Comparison of ENCODE assay signal across 28 mouse cellular contexts in the genomic region with DNA sequence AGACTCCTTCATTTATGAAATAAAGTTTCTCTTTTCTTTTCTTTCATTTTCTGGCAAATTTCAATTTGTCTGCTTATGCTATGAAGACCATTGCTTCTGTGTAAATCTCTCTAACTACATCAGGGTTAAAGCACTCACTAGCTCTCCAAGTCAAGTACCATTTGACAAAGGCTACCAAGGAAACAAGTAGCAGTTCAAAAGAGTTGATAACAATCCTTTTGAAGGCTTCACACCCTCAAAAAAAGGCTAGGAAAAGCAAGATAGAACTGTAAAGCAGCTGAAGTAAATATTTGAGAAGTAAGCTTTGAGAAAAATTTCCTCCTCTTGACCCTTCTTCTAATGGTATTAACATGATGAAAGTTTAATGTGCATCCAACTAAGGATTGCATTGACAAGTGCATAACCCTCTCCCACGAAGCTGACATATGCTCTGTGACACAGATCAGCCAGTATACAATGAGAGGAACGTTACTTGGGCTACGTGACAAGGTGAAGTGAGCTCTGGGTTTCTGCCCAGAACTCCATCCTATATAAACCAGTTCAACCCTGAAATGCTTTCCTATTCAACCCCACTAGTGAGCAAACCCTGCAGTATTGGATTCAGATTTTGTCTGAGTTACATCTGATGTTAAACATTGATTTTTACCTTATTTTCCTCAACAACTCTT.
DNase-seq lines count a peak whose midpoint lies in the region; ATAC-seq and TF ChIP-seq lines count a peak whose summit lies in the region.
"Had no signal": no experiment of that assay in that cellular context is flagged by ENCODE, and none has a peak within 500 bp of the region (broad histone marks: within the 10 kb centered on the region; RNA-seq: fewer than 3 reads in every experiment).

No protein-coding gene starts in this region.

- DNase-seq in lung, postnatal 0 days (ENCODE audit: low spot score): peak; percentile 48
- DNase-seq in lung, postnatal 10 days: no peak
- DNase-seq in lung, postnatal 36 days: peak; percentile 28
- DNase-seq: adrenal gland, postnatal 36 days; B cell, adult 2 months; cerebellum, adult 8-10 months; gastrocnemius, postnatal 14 days; heart, adult 11 months; kidney, adult 18-20 months; kidney, postnatal 14 days; layer of hippocampus, adult 9-11 months; liver, embryonic 13.5 days; right cerebral cortex, postnatal 25 days; thymus, postnatal 4 days had no signal

- 60% methylated on average over 3 of the region's 3 CpGs for WGBS in kidney, embryonic 14.5 days
- WGBS in kidney, embryonic 16.5 days: 44% methylated on average over 3 of the region's 3 CpGs
- 27% methylated on average over 3 of the region's 3 CpGs for WGBS in lung, postnatal 0 days
- WGBS in stomach, embryonic 16.5 days: 24% methylated on average over 3 of the region's 3 CpGs

- H3K36me3 ChIP-seq in kidney, embryonic 14.5 days (ENCODE audit: control insufficient read depth, insufficient read depth, low read length): no peaks in the 10 kb centered on the region
- H3K36me3 ChIP-seq in kidney, embryonic 16.5 days (ENCODE audit: insufficient read depth, low read length): no peaks in the 10 kb centered on the region
- no peaks in the 10 kb centered on the region for H3K36me3 ChIP-seq in lung, postnatal 0 days (ENCODE audit: insufficient read depth, low read length)
- H3K36me3 ChIP-seq in stomach, embryonic 16.5 days (ENCODE audit: control insufficient read depth, insufficient read depth, low read length): no peaks in the 10 kb centered on the region
- H3K36me3 ChIP-seq: embryonic facial prominence, embryonic 10.5 days; embryonic facial prominence, embryonic 15.5 days; heart, embryonic 10.5 days; heart, embryonic 15.5 days; limb, embryonic 10.5 days; limb, embryonic 15.5 days; liver, embryonic 13.5 days; midbrain, embryonic 13.5 days; neural tube, embryonic 15.5 days had no signal

- no peaks in the 10 kb centered on the region for H3K9me3 ChIP-seq in kidney, embryonic 14.5 days (ENCODE audit: control insufficient read depth, low read length)
- no peaks in the 10 kb centered on the region for H3K9me3 ChIP-seq in kidney, embryonic 16.5 days (ENCODE audit: low read length)
- no peaks in the 10 kb centered on the region for H3K9me3 ChIP-seq in lung, postnatal 0 days (ENCODE audit: low read length)
- no peaks in the 10 kb centered on the region for H3K9me3 ChIP-seq in stomach, embryonic 16.5 days (replicated peaks; ENCODE audit: control insufficient read depth, low read length)
- H3K9me3 ChIP-seq: embryonic facial prominence, embryonic 10.5 days; embryonic facial prominence, embryonic 15.5 days; forebrain, embryonic 13.5 days; heart, embryonic 10.5 days; heart, embryonic 15.5 days; limb, embryonic 10.5 days; limb, embryonic 15.5 days; liver, embryonic 13.5 days; midbrain, embryonic 13.5 days; neural tube, embryonic 15.5 days had no signal

- no peak overlapping the region for H3K4me2 ChIP-seq in kidney, embryonic 14.5 days (replicated peaks; ENCODE audit: low read depth, low read length)
- H3K4me2 ChIP-seq in kidney, embryonic 16.5 days (replicated peaks; ENCODE audit: low read depth, low read length): no peak overlapping the region
- no peak overlapping the region for H3K4me2 ChIP-seq in lung, postnatal 0 days (replicated peaks; ENCODE audit: low read depth, low read length)
- no peak overlapping the region for H3K4me2 ChIP-seq in stomach, embryonic 16.5 days (ENCODE audit: low read depth, low read length)
- H3K4me2 ChIP-seq: embryonic facial prominence, embryonic 15.5 days; forebrain, embryonic 13.5 days; heart, embryonic 15.5 days; limb, embryonic 15.5 days; liver, embryonic 13.5 days; midbrain, embryonic 13.5 days; neural tube, embryonic 15.5 days had no signal

- 0 out of 2 replicates have a peak, but pooled peaks have one; percentile 16 for ATAC-seq in kidney, embryonic 14.5 days (ENCODE audit: low FRiP score, low TSS enrichment)
- no peak for ATAC-seq in kidney, embryonic 16.5 days (ENCODE audit: low FRiP score, low TSS enrichment)
- peak; percentile 71 for ATAC-seq in lung, postnatal 0 days
- ATAC-seq in stomach, embryonic 16.5 days (ENCODE audit: insufficient read depth, low FRiP score): peak; percentile 47; the same call in 1 of the 2 replicates
- ATAC-seq: forebrain, embryonic 13.5 days; hindbrain, embryonic 16.5 days; midbrain, embryonic 13.5 days had no signal

- TF ChIP-seq CTCF in lung, postnatal 0 days (IDR thresholded peaks at IDR 0.05): no peak

- H3K9ac ChIP-seq in kidney, embryonic 14.5 days (ENCODE audit: low read depth, low read length): no peak overlapping the region
- no peak overlapping the region for H3K9ac ChIP-seq in kidney, embryonic 16.5 days (replicated peaks; ENCODE audit: low read length)
- H3K9ac ChIP-seq in lung, postnatal 0 days (replicated peaks; ENCODE audit: low read depth): no peak overlapping the region
- H3K9ac ChIP-seq in stomach, embryonic 16.5 days (ENCODE audit: low read length): no peak overlapping the region
- H3K9ac ChIP-seq: embryonic facial prominence, embryonic 15.5 days; forebrain, embryonic 13.5 days; heart, embryonic 15.5 days; limb, embryonic 15.5 days; liver, embryonic 13.5 days; midbrain, embryonic 13.5 days; neural tube, embryonic 15.5 days had no signal

- no peaks in the 10 kb centered on the region for H3K27me3 ChIP-seq in kidney, embryonic 14.5 days (ENCODE audit: control insufficient read depth, insufficient read depth, low read length)
- no peaks in the 10 kb centered on the region for H3K27me3 ChIP-seq in kidney, embryonic 16.5 days (ENCODE audit: insufficient read depth, low read length)
- no peaks in the 10 kb centered on the region for H3K27me3 ChIP-seq in lung, postnatal 0 days (replicated peaks; ENCODE audit: insufficient read depth, low read length)
- no peaks in the 10 kb centered on the region for H3K27me3 ChIP-seq in stomach, embryonic 16.5 days (ENCODE audit: control insufficient read depth, insufficient read depth, low read length)
- H3K27me3 ChIP-seq: embryonic facial prominence, embryonic 15.5 days; forebrain, embryonic 13.5 days; heart, embryonic 15.5 days; limb, embryonic 15.5 days; liver, embryonic 13.5 days; midbrain, embryonic 13.5 days; neural tube, embryonic 15.5 days had no signal

- H3K4me1 ChIP-seq in kidney, embryonic 14.5 days (ENCODE audit: control insufficient read depth, insufficient read depth, low read length): no peaks in the 10 kb centered on the region
- no peaks in the 10 kb centered on the region for H3K4me1 ChIP-seq in kidney, embryonic 16.5 days (ENCODE audit: insufficient read depth, low read length)
- no peaks in the 10 kb centered on the region for H3K4me1 ChIP-seq in lung, postnatal 0 days (ENCODE audit: insufficient read depth, low read depth, low read length)
- no peaks in the 10 kb centered on the region for H3K4me1 ChIP-seq in stomach, embryonic 16.5 days (ENCODE audit: control insufficient read depth, insufficient read depth, low read length)
- H3K4me1 ChIP-seq: embryonic facial prominence, embryonic 10.5 days; embryonic facial prominence, embryonic 15.5 days; forebrain, embryonic 13.5 days; heart, embryonic 10.5 days; heart, embryonic 15.5 days; limb, embryonic 10.5 days; limb, embryonic 15.5 days; liver, embryonic 13.5 days; midbrain, embryonic 13.5 days; neural tube, embryonic 15.5 days had no signal

- no peak overlapping the region for H3K4me3 ChIP-seq in kidney, embryonic 14.5 days (ENCODE audit: low read length)
- no peak overlapping the region for H3K4me3 ChIP-seq in kidney, embryonic 16.5 days (ENCODE audit: low read length)
- H3K4me3 ChIP-seq in lung, postnatal 0 days (ENCODE audit: low read depth, low read length): no peak overlapping the region
- H3K4me3 ChIP-seq in stomach, embryonic 16.5 days (replicated peaks; ENCODE audit: low read length): no peak overlapping the region
- H3K4me3 ChIP-seq: embryonic facial prominence, embryonic 10.5 days; embryonic facial prominence, embryonic 15.5 days; forebrain, embryonic 13.5 days; heart, embryonic 10.5 days; heart, embryonic 15.5 days; limb, embryonic 10.5 days; limb, embryonic 15.5 days; liver, embryonic 13.5 days; midbrain, embryonic 13.5 days; neural tube, embryonic 15.5 days had no signal

- H3K27ac ChIP-seq in kidney, embryonic 14.5 days (ENCODE audit: low read depth, low read length): no peak overlapping the region
- no peak overlapping the region for H3K27ac ChIP-seq in kidney, embryonic 16.5 days (ENCODE audit: low read length)
- no peak overlapping the region for H3K27ac ChIP-seq in lung, postnatal 0 days (ENCODE audit: low read length)
- H3K27ac ChIP-seq in stomach, embryonic 16.5 days (ENCODE audit: low read length): no peak overlapping the region
- H3K27ac ChIP-seq: embryonic facial prominence, embryonic 10.5 days; embryonic facial prominence, embryonic 15.5 days; forebrain, embryonic 13.5 days; heart, embryonic 10.5 days; heart, embryonic 15.5 days; limb, embryonic 10.5 days; limb, embryonic 15.5 days; liver, embryonic 13.5 days; macrophage; midbrain, embryonic 13.5 days; neural tube, embryonic 15.5 days had no signal

- no peak for TF ChIP-seq EP300 in lung, postnatal 0 days (IDR thresholded peaks at IDR 0.05)
